Mouse (Mus musculus) lung, embryonic 16.5 days (tissue): ENCODE results near the gene Pi4k2b. TPM values are rescaled to one million over a fixed set of nuclear protein-coding genes. Genes with fewer than 3 reads are reported as not detected.

Experiments used
- ATAC-seq: fragments of 200-750 bp; cut with Nextera tagmentation; 2 replicates; pipeline ENCODE4 v1.8.0; 2017; ENCODE audit warnings: low read depth, mild to moderate bottlenecking, moderate library complexity
- H3K27ac ChIP-seq: fragments of 300-500 bp; sonication (generic); 2 replicates; pipeline ENCODE4 v1.5.1; 2014; ENCODE audit warnings: mild to moderate bottlenecking, control low read depth, low read length
- H3K27me3 ChIP-seq: fragments of 300-500 bp; sonication (generic); 2 replicates; pipeline ENCODE4 v1.6.1; 2014; ENCODE audit warnings: low read depth, low read length, mixed read lengths; ENCODE audit not compliant: control insufficient read depth, insufficient read depth
- H3K36me3 ChIP-seq: fragments of 300-500 bp; sonication (generic); 2 replicates; pipeline ENCODE4 v1.6.1; 2014; ENCODE audit warnings: low read length; ENCODE audit not compliant: control insufficient read depth, insufficient read depth
- H3K4me1 ChIP-seq: fragments of 300-500 bp; sonication (generic); replicated peaks from 2 replicates; pipeline ENCODE4 v1.6.1; 2014; ENCODE audit warnings: low read length, mixed read lengths; ENCODE audit not compliant: control insufficient read depth, insufficient read depth
- H3K4me2 ChIP-seq: fragments of 300-500 bp; sonication (generic); 2 replicates; pipeline ENCODE4 v1.6.1; 2014; ENCODE audit warnings: low read depth, low read length, control low read depth
- H3K4me3 ChIP-seq: fragments of 300-500 bp; sonication (generic); 2 replicates; pipeline ENCODE4 v1.5.1; 2014; ENCODE audit warnings: mild to moderate bottlenecking, low read length, control low read depth
- H3K9ac ChIP-seq: fragments of 300-500 bp; sonication (generic); 2 replicates; pipeline ENCODE4 v1.6.1; 2014; ENCODE audit warnings: low read length, control low read depth
- H3K9me3 ChIP-seq: fragments of 300-500 bp; sonication (generic); 2 replicates; pipeline ENCODE4 v1.6.1; 2016; ENCODE audit warnings: low read length; ENCODE audit not compliant: control insufficient read depth
- WGBS: fragments of 180-500 bp; shearing (Covaris S2); extraction: QIAGEN DNeasy Blood & Tissue Kit; methylation state at CpG from one replicate; pipeline ENCODE4 v1.1.7; 2014; 5-methylcytosine and 5-hydroxymethylcytosine counted together
- polyA plus RNA-seq: library from polyadenylated mRNA; unstranded; fragments of >200 nt; fragmentation: Nextera tagmentation; extraction: Ambion mirVana; gene quantifications from 2 replicates; pipeline ENCODE4 v1.2.1, GENCODE M21; 2015

The Pi4k2b gene
- polyA plus RNA-seq, 1 experiment from 2014 or later: 38.9 TPM

DNA sequence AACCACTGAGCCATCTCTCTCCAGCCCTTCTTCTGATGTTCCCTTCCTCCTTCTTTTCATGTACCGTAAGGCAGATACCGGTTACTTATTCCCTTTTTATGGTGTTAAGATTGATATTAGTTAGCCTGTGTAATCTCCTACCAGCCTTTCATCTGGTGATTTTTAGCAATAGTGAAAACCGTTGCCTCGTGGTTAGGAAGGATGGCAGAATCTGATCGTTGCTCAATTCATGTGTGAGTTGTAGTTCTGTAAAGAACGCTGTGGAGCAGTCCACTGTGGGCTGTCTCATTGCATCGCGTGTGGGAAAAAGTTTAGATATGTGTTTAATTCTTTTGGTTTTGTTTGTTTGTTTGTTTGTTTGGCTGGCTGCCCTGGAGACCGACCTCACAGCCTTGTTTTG, 51.9 kb downstream of the Pi4k2b start:
- Histone ChIP-seq H3K27me3 (no peaks in the 10 kb centered on the region), H3K4me1 (no peaks in the 10 kb centered on the region), H3K9ac (no peak overlapping the region), H3K4me3 (no peak overlapping the region), H3K9me3 (no peaks in the 10 kb centered on the region), H3K4me2 (no peak overlapping the region), H3K36me3 (peaks cover 10% of the 10 kb centered on the region), H3K27ac (no peak overlapping the region)
- 90% methylated on average over 9 of the region's 9 CpGs for WGBS
- ATAC-seq: no peak

DNA sequence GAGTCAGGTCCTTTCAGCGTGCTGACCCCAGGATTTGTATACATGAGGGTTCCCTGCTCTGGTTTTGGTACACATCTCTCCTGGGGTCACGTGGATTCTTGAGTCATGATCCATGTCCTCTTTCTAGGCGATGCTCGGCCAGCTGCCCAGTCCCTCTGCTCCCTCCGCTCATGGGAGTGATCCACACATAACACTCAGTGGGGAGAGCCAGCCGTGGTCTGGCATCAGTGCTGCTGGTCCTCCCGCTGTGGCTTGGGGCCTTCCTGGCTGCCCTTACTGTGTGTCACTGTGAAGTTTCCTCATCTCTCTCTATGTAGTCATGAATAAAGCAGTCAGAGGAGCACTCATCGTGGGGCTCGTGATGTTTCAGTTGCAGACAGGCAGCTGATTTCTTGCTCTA, 52.7 kb downstream of the Pi4k2b start:
- Histone ChIP-seq H3K4me3 (no peak overlapping the region), H3K27ac (no peak overlapping the region), H3K9ac (no peak overlapping the region), H3K36me3 (peaks cover 14% of the 10 kb centered on the region), H3K4me2 (no peak overlapping the region), H3K4me1 (no peaks in the 10 kb centered on the region), H3K27me3 (no peaks in the 10 kb centered on the region), H3K9me3 (no peaks in the 10 kb centered on the region)
- 83% methylated on average over 9 of the region's 9 CpGs for WGBS
- no peak for ATAC-seq

DNA sequence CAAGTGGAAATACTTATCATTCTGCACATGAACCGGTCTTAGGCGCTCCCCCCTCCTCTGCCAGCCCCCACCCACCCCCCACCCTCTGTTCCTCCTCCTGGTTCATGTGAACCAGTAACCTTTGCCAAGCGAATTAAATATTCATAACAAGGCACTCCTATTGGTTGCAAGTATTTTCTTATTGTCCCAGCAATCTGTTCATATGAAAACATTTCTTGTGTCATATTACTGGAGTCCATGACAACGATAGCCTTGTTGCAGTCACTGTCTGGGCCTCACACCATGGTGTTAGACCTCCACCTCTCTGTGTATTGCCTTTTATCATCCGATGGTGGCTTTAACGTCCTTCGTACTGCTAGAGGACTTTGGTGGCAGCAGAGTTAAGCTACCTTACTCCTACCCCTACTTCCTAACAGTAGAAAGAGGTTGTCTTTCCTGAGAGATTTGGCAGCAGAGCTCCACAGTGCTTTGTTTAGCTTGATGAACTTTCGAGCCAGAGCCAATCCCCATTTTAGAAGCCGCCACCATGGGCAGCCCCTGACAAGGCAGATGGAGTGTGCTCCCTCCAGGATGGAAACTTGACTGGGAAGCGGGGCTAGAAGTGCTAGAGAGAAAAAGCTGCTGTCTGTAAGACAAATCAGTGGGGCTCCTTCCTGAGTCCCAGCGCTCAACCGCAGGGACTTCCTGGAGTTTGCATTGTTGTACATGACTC, 58.1 kb downstream of the Pi4k2b start:
- Histone ChIP-seq H3K4me3 (no peak overlapping the region), H3K27ac (no peak overlapping the region), H3K4me1 (no peaks in the 10 kb centered on the region), H3K4me2 (no peak overlapping the region), H3K36me3 (peaks cover 16% of the 10 kb centered on the region), H3K9me3 (no peaks in the 10 kb centered on the region), H3K9ac (no peak overlapping the region), H3K27me3 (no peaks in the 10 kb centered on the region)
- 86% methylated on average over 12 of the region's 12 CpGs for WGBS
- no peak for ATAC-seq

DNA sequence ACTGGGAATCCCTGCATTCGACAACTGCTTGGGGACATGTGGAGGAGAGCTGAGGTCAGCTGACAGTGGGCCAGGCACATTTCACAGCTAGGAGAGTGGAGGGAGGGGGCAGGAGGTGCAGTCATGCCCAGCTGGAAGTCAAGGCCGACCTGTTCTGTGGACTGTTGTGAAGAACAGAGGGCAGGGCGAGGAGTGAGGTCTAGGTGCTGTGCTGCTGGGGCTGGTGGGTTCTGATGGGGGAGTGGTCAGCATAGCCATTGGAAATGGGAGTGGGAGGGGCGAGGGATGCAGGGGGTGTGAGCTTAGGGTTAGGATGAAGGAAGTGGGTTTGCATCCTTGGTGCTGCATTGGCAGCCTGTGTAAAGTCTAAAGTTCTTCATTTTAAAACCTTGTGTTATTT, 64.4 kb downstream of the Pi4k2b start:
- H3K9me3 ChIP-seq: no peaks in the 10 kb centered on the region
- 73% methylated on average over 4 of the region's 4 CpGs for WGBS
- H3K36me3 ChIP-seq: peaks cover 11% of the 10 kb centered on the region
- H3K27me3 ChIP-seq: no peaks in the 10 kb centered on the region
- H3K27ac ChIP-seq: no peak overlapping the region
- no peaks in the 10 kb centered on the region for H3K4me1 ChIP-seq
- no peak overlapping the region for H3K4me3 ChIP-seq
- H3K4me2 ChIP-seq: no peak overlapping the region
- no peak for ATAC-seq
- H3K9ac ChIP-seq: no peak overlapping the region

DNA sequence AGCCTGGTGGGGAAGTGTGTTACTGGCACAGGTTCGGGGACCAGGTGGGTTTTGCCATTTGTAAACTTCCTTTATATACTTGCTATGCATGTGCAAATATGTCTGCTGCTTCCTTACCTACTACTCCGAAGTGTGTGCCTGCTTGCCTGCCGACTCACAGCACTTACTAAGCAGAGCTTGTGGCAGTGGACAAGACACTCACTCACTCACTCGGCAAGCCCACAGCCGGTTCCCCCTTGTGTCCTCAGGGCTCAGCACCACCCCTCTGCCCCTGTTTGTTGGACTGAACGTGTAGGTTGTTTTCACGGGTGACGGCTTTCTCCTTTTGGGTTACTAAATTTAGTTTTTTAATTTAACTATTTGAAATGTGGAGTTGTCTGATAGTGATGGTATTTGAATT, 65.0 kb downstream of the Pi4k2b start:
- WGBS: 71% methylated on average over 8 of the region's 8 CpGs
- no peaks in the 10 kb centered on the region for H3K4me1 ChIP-seq
- no peaks in the 10 kb centered on the region for H3K9me3 ChIP-seq
- H3K4me2 ChIP-seq: no peak overlapping the region
- H3K27ac ChIP-seq: no peak overlapping the region
- no peak overlapping the region for H3K4me3 ChIP-seq
- no peaks in the 10 kb centered on the region for H3K27me3 ChIP-seq
- no peak overlapping the region for H3K9ac ChIP-seq
- peaks cover 11% of the 10 kb centered on the region for H3K36me3 ChIP-seq
- ATAC-seq: no peak

DNA sequence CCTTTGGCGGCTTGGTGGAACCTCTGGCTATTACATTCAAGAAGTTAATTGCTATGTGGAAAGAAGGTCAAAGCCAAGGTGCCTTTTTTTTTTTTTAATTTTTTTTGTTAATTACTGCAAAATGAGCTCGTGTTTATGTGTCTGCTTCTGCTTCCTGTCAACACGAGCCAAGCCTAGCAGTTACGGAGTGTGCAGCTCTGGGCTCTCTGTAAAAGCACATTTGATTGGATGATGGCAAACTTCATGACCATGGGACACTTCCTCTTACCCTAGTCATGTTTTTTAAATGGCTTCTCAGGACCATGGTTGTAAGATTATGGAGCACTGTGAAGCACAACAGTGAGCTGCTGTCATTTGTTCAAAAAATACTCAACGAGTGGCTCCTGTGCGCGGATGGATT, 65.7 kb downstream of the Pi4k2b start:
- Histone ChIP-seq H3K27ac (no peak overlapping the region), H3K4me2 (no peak overlapping the region), H3K27me3 (no peaks in the 10 kb centered on the region), H3K9ac (no peak overlapping the region), H3K9me3 (no peaks in the 10 kb centered on the region), H3K4me1 (no peaks in the 10 kb centered on the region), H3K4me3 (no peak overlapping the region), H3K36me3 (peaks cover 11% of the 10 kb centered on the region)
- 83% methylated on average over 7 of the region's 7 CpGs for WGBS
- no peak for ATAC-seq

DNA sequence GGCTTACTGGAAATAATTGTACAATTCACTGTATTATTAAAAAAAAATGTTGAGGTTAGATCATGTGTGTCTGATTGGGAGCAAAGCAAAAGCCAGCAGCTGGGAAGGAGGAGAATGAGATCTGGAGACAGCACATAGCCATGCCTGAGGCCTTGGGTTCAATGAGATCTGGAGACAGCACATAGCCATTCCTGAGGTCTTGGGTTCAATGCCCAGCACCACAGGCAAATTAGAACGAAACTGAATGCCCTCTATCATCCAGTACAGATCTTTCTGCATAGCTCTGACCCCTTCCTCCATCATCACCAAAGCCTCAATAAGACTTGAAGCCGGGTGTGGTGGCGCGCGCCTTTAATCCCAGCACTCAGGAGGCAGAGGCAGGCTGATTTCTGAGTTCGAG, 69.1 kb downstream of the Pi4k2b start:
- H3K27ac ChIP-seq: no peak overlapping the region
- H3K4me3 ChIP-seq: no peak overlapping the region
- H3K9ac ChIP-seq: no peak overlapping the region
- peaks cover 11% of the 10 kb centered on the region for H3K36me3 ChIP-seq
- WGBS: 93% methylated on average over 6 of the region's 6 CpGs
- H3K4me1 ChIP-seq: no peaks in the 10 kb centered on the region
- H3K4me2 ChIP-seq: no peak overlapping the region
- H3K9me3 ChIP-seq: no peaks in the 10 kb centered on the region
- H3K27me3 ChIP-seq: no peaks in the 10 kb centered on the region
- no peak for ATAC-seq

DNA sequence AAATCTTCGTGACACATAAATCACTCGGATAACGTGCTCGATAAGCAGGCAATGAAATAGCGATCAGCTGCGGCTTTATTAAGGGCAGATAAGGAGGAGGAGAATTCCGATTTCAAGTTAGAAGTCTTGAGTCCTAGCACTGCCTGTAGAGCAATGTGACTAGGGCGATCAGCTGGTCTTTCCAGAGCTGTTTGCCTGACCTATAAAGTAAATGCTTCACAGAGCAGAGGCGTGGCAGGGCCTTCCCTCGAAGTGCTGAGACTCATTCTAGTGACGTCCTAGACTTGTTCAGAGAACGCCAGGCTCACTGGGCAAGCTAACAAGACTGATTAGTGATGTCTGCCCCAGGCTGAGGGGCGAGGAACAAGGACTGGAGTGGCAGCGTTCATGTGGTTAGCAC, 69.7 kb downstream of the Pi4k2b start:
- peaks cover 11% of the 10 kb centered on the region for H3K36me3 ChIP-seq
- H3K27ac ChIP-seq: no peak overlapping the region
- no peak for ATAC-seq
- no peaks in the 10 kb centered on the region for H3K27me3 ChIP-seq
- no peak overlapping the region for H3K4me3 ChIP-seq
- no peak overlapping the region for H3K9ac ChIP-seq
- 81% methylated on average over 14 of the region's 14 CpGs for WGBS
- H3K4me1 ChIP-seq: no peaks in the 10 kb centered on the region
- no peak overlapping the region for H3K4me2 ChIP-seq
- H3K9me3 ChIP-seq: no peaks in the 10 kb centered on the region

DNA sequence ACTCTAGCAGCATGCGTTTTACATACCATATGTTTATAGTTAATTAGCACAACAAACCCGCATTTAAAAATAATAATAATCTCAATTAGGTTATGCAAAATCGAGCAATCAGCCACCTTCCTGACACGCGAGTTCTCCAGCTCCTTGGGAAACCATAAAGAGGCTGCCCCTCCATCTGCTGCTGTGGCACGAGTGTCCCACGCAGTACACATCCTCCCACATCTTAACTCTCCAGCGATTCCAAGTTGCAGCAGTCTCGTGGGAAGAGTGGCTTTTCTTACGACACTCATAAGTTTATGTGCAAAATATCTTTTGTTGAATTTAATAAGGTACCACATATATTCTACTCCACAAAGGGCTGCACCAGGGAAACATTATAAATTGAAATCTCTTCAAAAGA, 71.1 kb downstream of the Pi4k2b start:
- 88% methylated on average over 10 of the region's 10 CpGs for WGBS

DNA sequence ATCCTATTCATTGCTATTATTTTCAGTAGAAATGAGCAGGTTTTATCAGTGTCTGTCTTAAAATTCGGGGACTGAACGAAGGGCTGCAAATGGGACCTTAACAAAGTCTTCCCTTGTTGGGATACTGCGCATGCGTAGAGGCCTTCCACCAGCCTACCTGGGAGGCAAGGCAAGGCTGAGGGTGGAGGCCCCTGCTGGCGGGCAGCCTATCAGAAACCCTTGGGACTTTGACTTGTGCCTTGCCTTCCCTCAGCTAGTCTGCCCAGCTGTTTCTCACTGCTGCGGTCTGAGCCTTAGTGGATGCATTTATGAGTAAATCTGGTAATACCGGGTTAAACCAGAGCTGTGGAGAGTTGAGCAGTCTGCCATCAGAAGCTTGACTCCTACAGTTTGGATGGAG, 71.9 kb downstream of the Pi4k2b start:
- Histone ChIP-seq H3K27ac (no peak overlapping the region), H3K4me3 (no peak overlapping the region), H3K36me3 (peaks cover 9% of the 10 kb centered on the region), H3K27me3 (no peaks in the 10 kb centered on the region), H3K9me3 (no peaks in the 10 kb centered on the region), H3K4me2 (no peak overlapping the region), H3K4me1 (no peaks in the 10 kb centered on the region), H3K9ac (no peak overlapping the region)
- no peak for ATAC-seq
- WGBS: 91% methylated on average over 7 of the region's 7 CpGs

More for the DNA sequence above, 71.1 kb downstream of the Pi4k2b start:
- no peak for ATAC-seq
- Histone ChIP-seq H3K4me3 (no peak overlapping the region), H3K27ac (no peak overlapping the region), H3K9ac (no peak overlapping the region), H3K9me3 (no peaks in the 10 kb centered on the region), H3K27me3 (no peaks in the 10 kb centered on the region), H3K4me2 (no peak overlapping the region), H3K36me3 (peaks cover 11% of the 10 kb centered on the region), H3K4me1 (no peaks in the 10 kb centered on the region)
